Mouse (Mus musculus) cerebellum, postnatal 10 days (tissue): ENCODE measurements around the gene Dhrs7c.

Experiments used
- DNase-seq, 2 experiments: peaks; one replicate each; pipeline ENCODE4 v3.0.0; 2021; ENCODE audit warnings: mixed read lengths in 2 of 2

Gene Dhrs7c

DNA sequence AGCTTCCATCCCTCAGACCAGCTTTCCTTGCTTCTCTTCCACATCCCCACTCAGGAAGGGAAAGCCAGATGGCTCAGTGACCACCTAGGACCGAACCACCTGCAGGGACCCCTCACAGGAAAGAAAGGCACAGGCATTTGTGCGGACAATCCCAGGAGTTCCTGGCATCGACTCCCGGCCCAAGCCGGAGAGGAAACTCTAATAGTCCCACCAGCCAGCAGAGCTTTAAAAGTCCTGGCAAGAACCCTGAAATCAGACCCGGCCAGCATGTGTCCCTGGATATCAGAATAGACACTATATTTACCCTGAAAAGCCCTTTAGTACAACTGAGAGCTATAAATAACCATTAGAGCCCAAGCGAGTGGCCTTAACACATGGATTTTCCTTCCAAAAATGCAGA lies at the start of gene Dhrs7c:
TSS of gene Dhrs7c (plus strand) at position 257 of the 400 bp plus-strand sequence.
- DNase-seq = peak; percentile 58 to 79

DNA sequence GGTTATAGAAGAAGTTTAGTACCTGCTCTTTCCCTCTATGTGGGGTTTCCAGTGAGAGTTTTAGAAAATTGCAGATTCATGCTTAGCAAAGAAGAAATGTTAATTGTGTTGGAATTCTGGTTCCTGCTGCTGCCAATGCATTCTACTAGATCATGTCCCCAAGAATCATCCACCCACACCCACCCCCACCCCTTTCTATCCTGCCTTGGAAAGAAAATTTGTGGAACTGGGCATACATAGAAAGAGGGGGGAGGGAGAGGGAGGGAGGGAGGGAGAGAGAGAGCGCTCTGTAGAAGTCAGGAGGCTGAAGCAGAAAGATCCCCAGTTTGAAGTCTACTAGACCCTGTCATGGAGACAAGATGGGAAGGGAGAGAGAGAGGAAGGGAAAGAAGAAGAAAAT lies 41.7 kb upstream of the Dhrs7c start:
- DNase-seq = no peak

DNA sequence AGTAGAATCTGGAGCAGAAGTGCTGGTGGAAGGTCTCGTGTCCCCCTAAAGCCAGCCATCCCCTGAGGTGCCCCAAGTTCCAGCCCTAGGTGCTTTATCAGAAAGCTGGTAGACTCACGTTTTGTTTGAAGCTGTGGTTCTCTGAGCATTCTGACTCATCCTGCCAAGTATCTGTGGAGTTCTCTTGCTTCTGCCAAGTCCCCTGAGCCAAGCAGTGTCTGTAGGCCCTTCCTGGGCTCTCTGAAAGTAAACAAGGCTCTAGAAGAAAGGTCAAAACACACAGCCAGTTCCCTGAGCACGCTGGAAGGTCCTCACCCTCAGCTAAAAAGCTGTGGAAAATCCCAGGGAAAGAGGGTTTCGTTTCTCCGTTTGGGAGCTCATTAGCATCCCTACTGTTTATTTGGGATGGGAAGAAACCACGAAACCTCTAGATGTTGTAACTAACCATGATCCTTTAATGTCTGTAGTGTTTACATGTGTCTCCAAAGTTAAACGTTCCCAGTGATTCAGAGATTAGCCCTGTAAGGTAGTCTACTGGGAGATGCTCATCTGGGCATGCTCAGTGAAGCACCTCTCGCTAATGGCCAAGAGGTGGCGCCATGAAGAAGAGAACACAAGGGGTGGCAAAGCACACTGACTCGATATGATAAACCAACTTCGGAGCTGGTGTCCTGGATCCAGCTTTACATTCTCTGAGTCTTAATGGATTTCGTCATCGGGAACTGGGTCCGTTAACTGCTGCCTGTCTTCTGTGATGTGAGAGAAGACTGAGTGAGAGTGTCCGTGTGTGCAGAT lies 40.4 kb upstream of the Dhrs7c start:
- DNase-seq = peak; percentile 45 to 46

DNA sequence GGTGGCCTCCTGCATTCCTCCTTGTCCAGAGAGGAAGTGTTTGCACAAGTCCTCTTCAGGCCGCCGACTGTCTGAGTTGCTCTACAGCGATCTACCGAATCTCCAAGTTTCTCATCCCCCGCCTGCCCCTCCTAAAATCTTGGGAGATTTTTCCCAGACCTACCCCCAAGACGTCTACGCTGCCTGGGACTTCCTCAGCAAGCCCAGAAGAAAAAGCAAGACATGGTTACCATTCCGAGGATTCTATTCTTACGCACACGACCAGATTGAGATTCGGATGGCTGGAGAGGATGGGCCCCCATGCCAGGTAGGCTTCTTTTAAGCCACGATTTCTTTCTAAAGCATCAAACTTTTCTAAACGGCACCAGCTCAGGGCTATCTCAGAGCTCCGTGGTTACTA lies 26.9 kb upstream of the Dhrs7c start, which contains the start of gene Glp2r:
TSS of gene Glp2r (minus strand) at position 101 of the 400 bp plus-strand sequence.
- DNase-seq = no peak

DNA sequence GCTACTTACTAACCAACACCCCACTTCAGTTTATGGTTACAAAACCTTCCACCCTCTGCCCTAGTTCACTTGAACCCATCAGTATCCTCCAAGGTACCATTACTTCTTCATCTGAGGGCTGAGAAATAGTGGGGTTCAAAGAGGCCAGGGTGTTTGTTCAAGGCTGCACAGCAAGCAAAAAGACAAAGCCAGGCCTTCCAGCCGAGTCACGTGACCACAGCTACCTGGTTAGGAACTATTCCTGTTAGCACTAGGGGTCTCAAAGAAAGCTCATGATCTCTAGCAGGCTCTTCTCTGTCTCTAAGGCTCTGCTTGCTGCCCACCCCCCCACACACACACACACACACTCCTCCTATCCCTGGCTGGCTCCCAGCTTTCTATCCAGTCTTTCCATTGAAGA lies 26.3 kb upstream of the Dhrs7c start:
- peak in 1 of 2 experiments; percentile 29 for DNase-seq

DNA sequence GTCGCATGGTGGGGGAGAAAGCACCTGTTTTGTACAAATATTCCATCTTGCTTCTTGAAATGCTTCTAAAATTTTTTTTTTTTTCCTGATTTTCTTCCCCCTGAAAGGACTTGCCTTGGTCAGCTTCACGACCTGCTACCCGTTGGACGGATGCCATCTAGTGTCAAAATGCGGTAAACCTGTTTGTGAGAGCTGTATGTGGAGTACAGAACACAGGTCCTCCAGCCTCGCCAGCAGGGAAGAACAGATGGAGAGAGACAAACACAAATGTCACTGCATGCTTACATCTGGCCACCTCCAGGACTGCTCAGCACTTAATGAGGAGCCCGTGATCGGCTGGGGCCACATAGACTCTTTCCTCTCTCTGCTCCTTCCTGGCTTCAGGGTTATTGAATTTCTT lies 25.4 kb upstream of the Dhrs7c start:
- peak; percentile 89 for DNase-seq

DNA sequence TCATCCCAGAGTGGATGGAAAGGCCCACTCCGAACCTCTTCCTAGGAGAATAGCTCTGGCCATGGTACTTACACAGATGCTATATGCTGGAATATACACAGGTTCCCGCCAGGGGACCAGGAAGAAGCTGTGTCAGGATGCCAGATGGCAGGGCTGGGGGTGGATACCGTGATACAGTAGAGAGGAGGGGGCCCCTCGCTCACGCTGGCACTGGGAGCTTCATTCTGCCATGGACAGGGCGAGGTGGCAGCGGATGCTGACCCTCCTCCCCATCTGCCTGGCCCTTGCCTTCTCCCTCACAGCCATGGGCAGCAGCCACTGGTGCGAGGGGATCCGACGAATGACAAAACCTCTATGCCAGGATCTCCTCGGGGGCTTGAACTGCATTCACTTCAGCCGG lies 23.6 kb upstream of the Dhrs7c start, which contains the start of gene Gsg1l2:
TSS of gene Gsg1l2 (plus strand) at position 230 of the 400 bp plus-strand sequence.
- DNase-seq = peak; percentile 76 to 88

DNA sequence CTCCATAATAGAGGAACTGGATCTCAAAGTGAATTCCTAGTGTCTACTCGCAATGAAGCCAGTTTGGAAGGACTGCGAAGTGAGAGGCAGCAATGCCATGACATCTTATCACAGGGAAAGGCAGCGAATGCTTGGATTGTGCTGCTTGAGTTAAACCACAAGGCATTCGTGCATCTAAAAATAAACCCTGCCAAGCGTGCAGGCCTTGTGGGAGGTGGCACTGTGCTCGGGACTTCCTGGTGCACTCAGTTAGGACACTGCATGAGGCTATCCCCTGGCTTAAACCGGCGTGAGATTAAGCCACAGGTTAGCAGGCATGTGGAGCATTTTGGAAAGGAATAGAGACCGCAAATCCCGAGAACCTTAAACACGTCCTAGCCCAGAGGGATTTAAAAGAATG lies 7.8 kb upstream of the Dhrs7c start:
- DNase-seq = no peak

DNA sequence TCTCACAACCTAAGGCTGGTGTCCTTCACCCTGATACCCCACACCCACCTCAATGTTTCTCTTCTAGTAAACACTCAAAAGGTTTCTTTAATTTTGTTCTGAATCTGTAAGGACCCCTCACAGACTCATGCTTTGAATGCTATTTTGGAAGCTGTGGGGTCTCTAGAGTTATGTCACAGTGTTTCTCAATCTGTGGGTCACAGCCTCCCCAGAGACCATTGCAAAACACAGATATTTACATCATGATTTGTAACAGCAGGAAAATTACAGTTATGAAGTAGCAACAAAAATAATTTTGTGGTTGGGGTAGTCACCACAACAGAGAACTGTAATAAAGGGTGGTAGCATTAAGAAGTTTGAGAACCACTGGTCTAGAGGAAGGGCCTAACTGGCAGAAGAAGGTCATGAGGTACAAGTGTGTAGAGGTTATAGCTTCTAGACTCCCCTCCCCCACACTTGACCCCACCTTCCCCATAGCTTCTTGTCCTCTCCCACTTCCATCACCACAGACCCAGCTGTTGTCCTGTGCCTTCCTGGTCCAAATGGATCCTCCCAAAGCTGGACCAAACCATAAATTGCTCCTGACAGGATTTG lies 2.2 kb downstream of the Dhrs7c start:
- no peak for DNase-seq

DNA sequence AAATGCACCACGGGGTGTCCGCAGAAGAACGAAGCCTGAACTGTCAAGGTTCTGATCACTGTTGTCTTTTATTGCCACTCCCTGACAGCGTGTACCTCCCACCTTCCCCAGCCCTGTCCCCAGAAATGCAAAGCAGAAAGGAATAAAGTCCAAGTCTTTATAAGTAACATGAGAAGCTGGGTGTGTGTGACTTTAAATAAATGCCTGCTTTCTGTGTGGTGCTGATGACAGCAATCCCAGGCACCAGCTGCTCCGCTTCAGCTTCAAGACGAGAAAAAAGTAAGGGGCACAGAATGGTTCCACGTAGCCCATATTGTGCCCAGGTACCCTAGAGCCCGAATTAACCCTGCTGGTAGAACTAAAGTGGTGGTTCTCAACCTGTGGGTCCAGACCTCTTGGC lies 3.2 kb downstream of the Dhrs7c start:
- no peak for DNase-seq

DNA sequence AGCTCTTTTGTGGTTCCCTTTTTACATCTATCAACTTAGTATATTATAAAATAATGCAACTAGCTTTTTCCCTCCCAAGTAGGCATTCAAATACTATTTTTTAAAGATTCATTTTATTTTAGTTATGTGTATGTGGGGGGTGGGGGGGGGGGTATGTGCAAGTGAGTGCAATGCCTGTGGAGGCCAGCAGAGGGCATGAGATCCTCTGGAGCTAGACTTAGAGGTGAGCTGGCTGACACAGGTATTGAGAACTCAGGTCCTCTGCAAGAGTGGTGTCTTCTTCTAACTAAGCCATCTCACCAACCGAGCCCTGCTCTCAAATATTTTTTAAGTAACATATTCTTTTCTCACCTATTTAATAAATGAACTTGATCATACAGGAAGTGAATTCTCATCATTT lies 7.6 kb downstream of the Dhrs7c start:
- DNase-seq = no peak

DNA sequence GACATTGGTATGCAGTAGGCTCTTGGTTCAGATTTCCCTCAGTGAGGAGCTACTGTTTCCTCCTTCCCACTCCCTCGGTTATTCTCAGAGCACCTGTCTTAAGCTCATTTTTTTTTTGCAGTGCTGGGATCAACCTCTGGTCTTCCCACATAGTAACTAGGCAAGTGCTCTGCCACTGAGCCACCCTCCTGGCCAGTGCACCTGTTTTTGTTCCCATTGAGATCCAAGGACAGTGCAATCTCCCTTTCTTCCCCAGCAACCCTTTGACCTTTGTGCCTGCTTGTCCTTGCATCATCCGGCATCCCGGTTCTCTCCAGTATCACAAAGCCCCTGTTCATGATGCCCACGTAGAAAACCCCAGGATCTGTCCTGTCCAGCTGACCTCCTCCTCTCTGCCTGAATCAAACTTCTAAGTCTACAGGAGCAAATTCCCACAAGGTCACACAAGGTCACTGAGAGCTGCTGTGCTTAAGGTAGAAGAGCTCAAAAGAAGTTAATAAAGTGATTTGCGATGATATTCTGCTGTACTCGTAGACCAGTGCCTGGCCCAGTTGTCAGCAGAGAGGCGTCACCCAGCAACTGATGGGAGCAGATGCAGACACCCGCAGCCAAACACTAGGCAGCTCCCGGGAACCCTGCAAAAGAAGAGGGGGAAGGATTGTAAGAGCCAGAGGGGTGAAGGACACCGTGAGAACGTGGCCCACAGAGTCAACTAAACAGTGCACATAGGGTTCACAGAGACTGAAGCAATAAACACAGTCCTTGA lies 9.0 kb downstream of the Dhrs7c start:
- DNase-seq = no peak

DNA sequence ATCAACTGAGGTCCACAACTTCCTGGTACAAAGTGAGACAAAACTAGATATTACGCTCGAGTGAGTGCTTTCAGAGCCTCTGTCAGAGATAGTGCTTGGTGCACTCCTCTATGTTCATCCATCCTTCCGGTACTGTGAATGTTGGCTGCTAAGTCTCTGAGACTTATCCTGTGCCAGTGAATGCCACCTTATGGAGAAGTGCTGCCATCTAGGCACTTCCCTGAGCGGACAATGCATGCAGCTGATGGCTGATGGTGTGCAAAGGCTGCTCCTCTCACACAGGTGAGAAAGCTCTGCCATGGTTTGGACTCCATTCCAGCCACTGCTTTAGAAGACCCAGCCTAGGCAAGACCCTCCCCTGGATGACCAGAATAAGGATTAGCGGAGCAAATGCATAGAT lies 10.1 kb downstream of the Dhrs7c start:
- DNase-seq = no peak

DNA sequence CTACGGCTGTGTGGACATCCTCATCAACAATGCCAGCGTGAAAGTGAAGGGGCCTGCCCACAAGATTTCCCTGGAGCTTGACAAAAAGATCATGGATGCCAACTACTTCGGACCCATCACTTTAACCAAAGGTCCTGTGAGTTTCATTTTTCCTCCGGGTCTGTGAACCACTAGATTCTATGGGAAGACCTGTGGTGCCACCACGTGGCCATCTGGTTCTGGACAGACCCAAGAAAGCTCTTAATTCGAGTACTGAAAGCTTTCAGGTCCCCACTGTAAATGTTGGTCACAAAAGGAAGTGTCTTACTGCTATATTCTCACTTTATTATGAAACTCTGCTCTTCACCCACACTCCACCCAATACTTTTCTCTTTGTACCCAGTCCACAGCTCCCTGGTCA lies 13.5 kb downstream of the Dhrs7c start:
- peak; percentile 69 to 73 for DNase-seq

DNA sequence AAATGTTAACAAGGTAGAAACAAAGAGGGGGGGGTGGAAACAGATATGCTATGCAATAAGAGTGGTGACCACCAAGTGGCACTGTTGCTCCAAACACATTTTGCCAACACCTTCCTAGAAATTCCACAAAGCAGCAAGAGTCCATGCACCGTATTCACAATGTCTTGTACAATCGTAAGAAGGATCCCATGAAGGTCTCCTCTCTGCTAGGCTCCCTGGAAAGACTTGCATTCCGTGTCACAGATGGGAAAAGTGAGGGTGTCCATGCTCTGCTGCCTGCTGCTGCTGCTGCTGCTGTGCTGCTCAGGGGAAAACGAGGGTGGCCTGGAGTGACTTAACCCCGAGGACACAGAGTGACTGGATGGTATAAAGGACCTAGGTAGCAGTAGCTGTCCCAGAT lies 21.6 kb downstream of the Dhrs7c start:
- DNase-seq = peak; percentile 76 to 79

DNA sequence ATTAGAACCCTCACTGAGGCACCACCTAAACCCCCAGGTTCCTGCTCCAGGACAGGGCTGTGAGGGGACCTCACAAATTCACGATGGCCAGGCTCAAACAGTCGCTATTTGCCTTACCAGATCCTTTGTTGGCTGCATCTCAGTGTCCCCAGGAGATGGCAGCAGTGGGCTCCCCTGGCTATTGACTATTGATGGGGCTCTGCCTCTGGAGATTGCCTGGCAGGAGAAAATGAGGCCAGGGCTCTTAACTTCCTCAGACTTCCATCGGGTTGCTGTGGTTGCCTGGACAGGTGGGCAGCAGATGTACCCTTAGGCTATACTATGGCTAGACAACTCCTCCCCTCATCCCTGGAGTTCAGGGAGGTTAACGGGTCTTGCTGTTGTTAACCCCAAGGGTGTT lies 22.2 kb downstream of the Dhrs7c start:
- DNase-seq = peak; percentile 72

DNA sequence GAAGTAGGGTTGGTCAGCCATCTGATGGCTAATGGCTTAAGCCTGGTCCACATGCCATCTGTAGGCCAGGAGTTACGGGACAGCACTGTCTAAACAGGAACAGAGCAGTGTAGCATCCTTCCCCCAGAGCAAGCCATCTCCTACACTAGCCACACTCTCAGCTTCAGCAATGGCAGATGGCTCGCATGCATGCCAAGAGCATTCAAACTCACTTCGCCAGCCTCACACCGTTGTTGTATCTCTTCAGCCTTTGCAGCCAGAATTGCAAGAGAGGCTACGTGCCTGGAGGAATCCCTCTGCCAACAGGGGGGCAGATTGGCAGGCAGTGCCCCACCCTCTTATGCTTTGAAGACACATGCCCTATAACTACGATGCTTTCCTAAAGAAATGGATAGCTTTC lies 23.6 kb downstream of the Dhrs7c start:
- DNase-seq = peak; percentile 80 to 84

DNA sequence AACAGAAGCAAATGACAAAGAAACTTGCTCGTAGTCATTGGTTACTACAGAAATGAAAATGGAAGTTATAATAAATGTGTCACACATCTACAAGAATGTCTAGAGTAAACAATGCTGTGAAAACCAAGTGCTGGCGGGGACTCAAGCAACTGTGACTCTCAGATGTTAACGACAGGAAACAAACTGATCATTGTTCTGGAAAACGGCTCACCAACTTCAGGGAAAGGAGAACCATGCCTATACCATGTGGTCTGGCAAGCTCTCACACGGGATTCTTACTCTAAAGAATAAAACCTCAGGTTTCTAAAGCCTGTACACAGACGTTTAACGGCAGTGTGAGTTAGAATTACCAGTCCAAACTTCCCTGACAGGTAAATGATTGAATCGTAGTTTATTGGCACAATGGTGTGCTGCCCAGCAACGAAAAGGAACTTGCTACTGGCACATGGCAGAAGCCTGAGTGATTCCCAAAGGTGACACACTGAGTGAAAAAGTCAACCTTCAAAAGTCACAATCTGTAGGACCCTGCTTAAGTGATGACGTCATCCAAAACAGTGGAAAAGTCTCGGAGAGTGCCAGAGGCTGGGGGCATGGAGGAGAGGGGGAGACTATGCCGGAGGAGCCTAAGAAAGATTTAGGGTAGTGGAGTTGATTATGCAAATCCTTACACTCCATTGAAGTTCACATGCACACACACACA lies 30.5 kb downstream of the Dhrs7c start:
- no peak for DNase-seq

DNA sequence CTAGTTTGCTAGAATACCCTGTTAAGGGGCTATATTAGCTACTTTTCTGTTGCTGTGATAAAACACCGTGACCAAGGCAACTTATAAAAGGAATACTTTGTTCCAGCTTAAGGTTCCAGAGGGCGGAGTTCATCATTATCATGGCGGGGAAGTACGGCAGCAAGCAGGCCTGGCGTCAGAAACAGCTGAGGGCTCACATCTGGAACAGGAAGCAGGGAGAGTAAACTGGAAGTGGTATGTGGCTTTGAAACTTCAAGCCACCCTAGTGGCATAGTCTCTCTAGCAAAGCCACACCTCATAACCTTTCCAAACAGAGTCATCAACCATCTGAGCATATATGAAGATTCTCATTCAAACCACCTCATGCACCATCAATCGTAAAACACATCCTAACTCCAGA lies 31.5 kb downstream of the Dhrs7c start:
- no peak for DNase-seq

DNA sequence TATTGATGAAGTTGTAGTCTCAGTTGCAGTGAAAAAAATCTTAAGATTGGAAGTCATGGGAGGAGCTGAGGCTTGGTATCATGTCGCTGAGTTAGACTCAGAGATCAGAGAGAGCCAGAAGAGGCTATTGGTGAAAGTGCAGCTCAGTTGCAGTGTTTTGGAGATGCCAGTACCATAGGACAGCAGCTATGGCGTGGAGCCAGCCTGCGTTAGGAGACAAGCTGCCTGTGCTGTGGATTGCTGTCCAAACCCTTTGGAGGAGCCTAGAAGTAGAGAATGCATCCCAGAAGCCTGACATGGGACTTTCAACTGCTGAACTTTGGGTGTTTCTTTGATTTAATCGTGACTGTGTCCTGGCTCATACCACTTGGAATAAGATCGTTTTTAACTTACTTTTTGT lies 33.8 kb downstream of the Dhrs7c start:
- peak; percentile 64 to 69 for DNase-seq

DNA sequence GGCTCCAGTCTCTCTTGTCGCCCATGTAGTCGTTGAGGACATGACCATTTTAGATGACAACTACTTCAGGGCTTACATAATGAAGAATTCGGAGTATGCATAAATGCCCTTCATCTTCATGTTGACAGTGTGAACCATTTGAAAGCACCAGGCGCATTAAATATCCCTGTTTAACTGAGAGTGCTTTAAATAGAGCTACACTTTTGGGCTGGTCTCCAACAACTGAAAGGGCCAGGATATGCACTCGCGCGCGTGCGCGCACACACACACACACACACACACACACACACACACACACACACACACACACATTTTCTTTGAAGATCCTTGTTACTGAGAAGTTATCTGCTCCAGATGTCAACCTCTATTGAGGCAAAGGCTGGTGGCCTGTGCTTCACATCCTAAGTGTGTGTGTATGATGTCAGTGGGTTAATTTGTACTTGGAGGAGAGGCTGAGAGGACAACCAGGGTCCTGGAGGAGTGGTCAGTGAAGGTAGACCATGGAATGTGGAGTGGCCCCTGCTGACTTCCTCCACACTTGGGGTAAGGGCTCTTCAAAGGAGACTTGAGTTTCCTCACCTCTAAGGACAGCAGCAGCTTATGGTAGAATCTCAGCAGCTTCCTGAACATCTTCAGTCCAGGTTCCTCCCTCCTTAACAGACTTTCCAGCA lies 37.6 kb downstream of the Dhrs7c start:
- no peak for DNase-seq

DNA sequence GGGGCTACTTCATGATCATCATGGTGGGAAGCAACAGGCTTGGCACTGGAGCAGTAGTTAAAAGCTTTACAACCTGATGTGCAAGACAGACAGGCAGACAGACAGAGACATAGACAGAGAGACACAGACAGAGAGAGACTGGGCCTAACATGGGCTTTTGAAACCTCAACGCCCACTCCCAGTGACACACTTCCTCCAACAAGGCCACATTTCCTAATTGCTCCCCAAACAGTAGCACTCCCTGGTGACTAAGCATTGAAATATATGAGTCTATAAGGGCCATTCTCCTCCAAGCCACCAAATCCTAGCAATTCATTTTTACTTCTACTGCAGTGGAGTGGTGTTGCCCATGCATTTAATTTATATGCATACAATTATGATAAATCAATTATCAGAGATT lies 41.8 kb downstream of the Dhrs7c start:
- no peak for DNase-seq
